Mouse (Mus musculus): ENCODE measurements around the gene Xlr5c.
"Not testable (repeated sequence)": the region's sequence is repeated elsewhere in the genome, so short reads cannot be mapped to it uniquely, and the experiment has no call there.

Xlr5c gene

DNA sequence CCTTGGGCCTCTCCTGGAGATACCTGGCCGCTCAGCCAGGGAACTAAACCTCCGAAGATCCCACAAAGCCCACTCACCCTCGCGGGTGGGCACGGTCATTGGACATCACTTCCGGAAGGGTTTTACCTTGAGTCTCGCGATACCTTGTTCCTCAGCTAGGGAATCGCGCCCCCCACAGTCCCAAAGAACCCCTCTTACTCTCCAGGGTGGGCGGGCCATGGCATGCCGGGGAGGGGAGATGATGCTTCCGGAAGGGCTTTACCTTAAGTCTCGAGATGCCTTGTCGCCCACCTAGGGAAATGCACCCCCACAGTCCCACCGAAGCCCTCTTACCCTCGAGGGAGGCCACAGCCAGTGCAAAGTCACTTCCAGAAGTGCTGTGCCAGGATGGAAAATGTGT is at the start of gene Xlr5c, which contains the start of gene Xlr5a:
Gene Xlr5c, minus strand, starts transcription at position 101 of the 400 bp plus-strand sequence.
Gene Xlr5a, minus strand, starts transcription at position 101 of the 400 bp plus-strand sequence.
- DNase-seq (ENCODE audit: low read depth, low spot score): not testable (repeated sequence)

DNA sequence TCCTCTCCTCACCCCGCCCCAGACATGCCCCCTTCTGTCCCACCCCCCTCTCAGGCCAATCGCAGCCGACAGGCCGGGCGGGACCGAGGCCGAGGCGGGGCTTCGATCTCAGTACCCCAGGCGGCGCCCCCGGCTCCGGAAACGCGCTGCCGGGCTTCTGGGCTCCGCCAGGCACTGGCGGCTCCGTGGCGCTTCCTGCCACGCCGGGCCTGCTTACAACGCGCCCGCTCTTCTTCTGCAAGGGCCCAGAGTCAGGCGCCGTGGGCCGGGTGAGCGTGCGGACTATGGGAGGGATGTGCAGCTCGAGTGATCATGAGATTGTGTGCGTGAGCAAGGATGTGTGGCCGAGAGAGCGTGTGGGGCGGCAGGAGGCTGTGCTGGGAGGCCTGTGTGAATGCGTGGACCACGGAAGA is 49.7 kb upstream of the Xlr5c start, which contains the start of gene Zfp275:
Gene Zfp275, plus strand, starts transcription at position 139 of the 413 bp plus-strand sequence.
- DNase-seq (ENCODE audit: low read depth, low spot score): peak; percentile 44

DNA sequence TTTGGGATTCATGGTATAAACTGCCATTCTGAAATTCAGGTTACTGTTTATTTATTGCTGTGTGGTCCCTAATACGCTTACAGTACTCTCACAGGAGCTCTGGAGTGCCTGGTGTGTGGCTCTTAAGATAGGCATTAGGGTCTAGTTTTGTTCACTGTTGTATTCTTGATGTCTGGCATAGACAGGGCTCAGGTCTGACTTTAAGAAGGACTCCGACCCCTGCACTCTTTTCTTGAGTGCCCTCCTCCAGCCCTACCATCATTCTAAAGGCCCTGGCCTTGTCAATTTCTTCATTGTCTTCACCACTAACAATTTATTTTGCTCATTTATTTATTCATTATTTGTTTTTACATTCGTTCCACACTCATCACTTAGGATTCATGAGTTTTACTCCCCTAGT is 49.3 kb upstream of the Xlr5c start:
- DNase-seq (ENCODE audit: low read depth, low spot score): no peak

DNA sequence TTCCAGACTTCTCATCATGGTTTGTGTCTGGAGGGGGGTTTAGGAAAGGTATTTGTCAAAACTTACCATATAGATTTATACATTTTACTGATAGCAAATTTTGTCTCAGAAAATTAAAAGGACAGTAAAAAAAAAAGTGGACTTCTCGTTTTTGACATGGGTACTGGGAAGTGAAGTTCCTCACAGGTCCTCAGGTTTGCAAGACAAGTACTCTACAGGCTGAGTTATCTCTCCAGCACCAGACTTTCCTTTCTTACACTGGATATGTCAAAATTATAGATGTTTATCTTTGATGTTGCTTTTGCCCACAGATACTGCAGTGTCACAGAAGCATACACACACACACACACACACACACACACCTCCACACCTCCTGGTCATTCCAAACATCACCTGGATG is 48.7 kb upstream of the Xlr5c start:
- no peak for DNase-seq (ENCODE audit: low read depth, low spot score)

DNA sequence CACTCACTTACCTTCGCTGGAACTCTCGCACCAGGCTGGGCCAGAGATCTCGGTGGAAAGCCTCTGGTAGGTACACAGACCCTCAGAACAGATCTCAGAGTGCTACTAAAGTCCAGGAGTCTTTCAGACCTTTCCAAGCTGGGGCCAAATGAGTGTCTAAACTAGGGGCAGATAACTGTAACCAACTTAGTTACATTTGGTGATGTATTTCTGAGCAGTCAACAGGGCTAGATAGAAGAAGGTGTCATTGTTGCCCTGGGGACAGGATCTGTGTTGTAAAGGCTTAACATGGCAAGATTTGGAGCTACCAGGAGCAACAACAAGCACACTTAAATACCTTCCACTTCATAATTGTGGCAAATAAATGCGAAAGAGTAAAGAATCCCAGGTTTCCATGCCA is 44.0 kb upstream of the Xlr5c start, which contains the start of gene Gm45015:
Gene Gm45015, minus strand, starts transcription at position 101 of the 400 bp plus-strand sequence.
- DNase-seq (ENCODE audit: low read depth, low spot score): no peak

DNA sequence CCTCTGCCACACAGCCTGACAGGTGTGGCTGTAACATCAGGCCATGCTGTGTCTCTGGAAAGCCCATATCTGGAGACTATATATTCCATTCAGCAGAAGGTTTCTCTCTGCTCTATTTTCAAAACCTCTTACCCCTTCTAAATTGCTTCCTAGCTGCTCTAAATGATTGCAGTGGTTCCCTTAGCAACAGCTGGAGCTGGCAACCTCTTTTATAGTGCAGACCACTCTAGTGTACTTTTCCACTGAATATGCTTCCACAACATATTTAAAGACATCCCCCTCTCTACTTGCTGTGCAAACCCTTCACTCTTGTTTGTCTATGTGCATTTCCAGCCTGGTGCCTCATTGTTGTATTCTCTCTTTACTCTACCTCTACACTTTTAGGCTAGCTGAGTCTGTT is 40.8 kb upstream of the Xlr5c start:
- no peak for DNase-seq (ENCODE audit: low read depth, low spot score)

DNA sequence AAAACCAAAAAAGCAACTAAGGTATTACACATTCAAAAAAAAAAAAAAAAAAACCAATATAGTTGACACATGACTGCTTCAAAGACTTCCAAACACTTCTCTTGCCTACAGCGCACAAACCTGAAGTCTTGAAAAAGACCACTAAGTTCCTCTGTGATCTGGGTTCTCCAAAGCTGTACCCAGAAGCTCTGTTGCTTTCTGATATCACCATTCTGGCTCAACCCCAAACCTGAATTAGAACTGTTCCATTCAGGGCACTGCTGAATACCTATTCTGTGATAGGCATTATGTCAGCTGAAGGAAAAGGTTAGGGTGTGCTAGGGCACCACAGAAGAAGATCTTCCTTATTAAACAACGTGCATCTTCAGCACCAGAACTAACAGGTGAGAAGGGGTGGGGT is 34.4 kb upstream of the Xlr5c start:
- DNase-seq (ENCODE audit: low read depth, low spot score): no peak

DNA sequence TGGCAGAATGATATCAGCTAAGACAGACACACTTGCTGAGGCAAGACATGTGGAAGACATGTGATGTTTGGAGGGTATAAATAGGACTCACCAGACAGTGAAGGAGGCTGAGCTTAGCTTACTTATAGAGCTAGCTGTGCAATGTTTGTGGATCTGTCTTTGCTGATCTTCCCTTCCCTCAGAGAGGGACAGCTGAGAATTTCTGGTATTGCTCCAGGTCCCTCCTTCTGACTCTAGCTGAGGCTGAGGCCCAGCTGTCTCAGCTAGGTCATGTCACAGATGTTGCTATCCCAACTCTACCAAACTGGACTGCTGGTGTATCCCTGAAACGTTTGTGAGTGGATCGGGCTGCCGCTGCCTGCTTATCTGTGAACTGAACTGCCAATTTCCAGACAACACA is 28.3 kb upstream of the Xlr5c start:
- DNase-seq (ENCODE audit: low read depth, low spot score): no peak

DNA sequence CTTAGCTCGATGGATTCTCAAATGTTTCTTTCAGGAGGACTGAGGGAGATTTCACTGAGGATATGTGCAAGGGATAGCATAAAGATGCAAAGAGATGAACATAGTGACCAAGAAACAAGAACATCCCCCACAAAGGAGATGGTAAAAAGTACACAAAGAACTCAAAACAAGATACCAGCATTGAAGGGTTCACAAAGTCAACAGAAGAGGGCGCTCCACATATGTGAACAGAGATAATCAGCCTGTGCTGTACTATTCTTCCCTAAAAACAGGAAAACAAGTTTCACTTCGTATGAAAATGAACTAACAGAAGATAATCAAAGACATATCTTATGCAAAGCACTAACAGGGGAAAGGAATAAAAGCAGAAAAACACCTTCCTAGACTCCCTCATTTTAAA is 19.7 kb upstream of the Xlr5c start:
- no peak for DNase-seq (ENCODE audit: low read depth, low spot score)

DNA sequence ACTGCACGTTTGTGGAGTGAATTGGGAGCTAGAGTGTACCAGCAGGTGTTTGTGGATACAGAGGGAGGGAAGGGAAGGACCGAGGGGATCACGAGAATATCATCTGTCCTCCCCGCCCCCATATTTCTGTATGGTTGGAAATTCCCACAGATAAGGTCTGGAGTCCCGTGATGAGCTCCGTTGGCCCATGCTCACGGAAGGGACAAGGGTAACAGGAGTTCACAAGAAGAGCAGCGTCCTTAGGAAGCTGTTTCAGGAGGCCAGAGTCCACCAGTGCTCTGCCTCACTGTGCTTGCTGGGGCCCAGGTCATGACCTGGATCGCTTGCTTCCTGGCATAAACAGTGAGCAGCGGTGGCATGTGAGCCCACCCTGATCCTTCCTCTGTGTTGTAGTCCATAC is 3.0 kb upstream of the Xlr5c start:
- DNase-seq (ENCODE audit: low read depth, low spot score): not testable (repeated sequence)

DNA sequence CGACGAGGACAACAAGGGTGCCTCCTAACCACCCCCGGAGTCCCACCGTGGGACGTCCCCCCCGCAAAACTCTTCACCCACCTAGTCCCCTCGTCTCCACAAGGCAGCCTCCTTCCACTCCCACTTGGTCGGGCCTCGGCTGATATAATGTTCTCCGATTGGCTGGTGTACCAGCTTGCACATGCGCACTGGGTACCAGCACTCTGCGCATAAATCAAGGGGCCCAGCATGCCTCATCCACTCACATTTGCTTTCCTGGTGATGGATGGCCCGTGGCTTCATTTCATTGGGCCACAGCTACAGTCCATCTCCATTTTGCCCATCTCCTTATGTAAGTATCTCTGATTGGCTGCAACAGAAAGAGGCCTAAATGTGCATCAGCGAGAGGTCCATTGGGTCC is 27.5 kb downstream of the Xlr5c start, which contains the start of gene Xlr3c:
Gene Xlr3c, minus strand, starts transcription at position 121 of the 400 bp plus-strand sequence.
- not testable (repeated sequence) for DNase-seq (ENCODE audit: low read depth, low spot score)

DNA sequence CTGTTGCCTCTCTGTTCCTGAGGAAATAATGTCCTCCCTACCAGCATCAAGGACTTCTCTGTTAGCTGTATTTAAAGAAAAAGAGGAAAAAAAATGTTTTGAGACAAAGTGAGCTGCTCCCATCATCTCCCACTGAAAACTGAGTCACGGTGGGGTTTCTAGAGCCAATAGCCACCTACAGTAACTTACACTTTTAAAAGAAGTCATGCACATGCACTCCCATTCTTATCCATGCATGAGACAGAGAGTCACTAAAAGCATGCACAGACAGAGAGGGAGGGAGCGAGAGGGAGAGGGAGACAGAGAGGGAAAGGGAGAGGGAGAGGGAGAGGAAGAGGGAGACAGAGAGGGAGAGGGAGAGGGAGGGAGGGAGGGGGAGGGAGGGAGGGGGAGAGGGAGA is 30.3 kb downstream of the Xlr5c start:
- DNase-seq (ENCODE audit: low read depth, low spot score): not testable (repeated sequence)

DNA sequence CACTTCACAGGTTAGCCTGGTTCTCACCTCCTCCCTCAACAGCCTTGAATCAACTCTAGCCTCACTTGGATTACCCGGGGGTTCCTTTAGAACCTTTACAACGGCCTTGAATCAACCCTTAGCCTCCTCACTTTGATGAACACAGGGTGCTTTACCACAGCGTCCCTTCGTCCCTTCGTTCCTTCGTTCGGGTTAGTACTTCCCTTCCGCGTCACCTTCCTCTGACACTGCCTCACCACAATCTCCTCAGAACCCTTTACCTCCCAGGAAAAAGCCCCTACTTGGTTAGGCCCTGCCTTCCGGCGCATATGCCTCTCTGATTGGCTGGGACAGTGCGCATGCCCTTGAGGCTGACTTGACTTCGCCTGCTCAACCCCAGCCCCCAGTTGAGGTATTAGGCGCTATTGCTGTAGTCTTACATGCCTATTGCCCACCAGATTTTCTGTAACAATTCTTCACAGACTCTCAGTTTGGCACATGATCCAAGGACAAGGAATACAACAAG is 49.9 kb downstream of the Xlr5c start, which contains the start of gene Xlr4c:
Gene Xlr4c, minus strand, starts transcription at position 310 of the 505 bp plus-strand sequence.
- not testable (repeated sequence) for DNase-seq (ENCODE audit: low read depth, low spot score)

Measured in embryo, embryonic 11.5 days (tissue).